Mouse (Mus musculus) layer of hippocampus, postnatal 25 days (tissue): ENCODE data around the gene Arl2. TPM values are rescaled to one million over a fixed set of nuclear protein-coding genes. Genes with fewer than 3 reads are reported as not detected.
"Not testable (repeated sequence)": the region's sequence is repeated elsewhere in the genome, so short reads cannot be mapped to it uniquely, and the experiment has no call there.

ENCODE experiments used
- DNase-seq, 2 experiments: peaks; one replicate each; pipeline ENCODE4 v3.0.0; 2022; ENCODE audit warnings: mixed read lengths in 2 of 2, low spot score in 1 of 2; ENCODE audit errors: extremely low spot score in 1 of 2
- total RNA-seq, 2 experiments: library from RNA; stranded (reverse); gene quantifications; 2 replicates each; pipeline ENCODE4 v1.2.3; 2021

Gene Arl2
- 10 to 100 TPM; 75.5 to 76.1 TPM for total RNA-seq

DNA sequence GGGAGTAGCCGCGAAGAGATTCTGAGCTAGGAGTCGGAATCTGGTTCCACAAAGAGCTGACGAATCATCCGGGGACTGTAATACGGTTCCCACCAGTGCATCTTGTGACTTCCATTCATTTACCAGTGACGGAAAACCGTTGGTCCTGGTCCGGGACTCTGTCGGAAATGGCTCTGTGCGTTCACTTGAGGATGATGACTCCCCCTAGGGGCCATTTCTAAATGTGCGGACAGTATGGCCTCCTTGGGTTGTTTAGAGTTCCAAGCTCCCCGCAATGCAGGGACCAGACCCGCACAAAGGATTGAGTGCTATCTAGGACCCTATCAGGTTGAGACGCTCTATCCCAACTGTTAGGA lies at the start of gene Arl2:
TSS of gene Arl2 (minus strand) at position 155 of the 356 bp plus-strand sequence.
- DNase-seq = peak in 1 of 2 experiments; percentile 68

DNA sequence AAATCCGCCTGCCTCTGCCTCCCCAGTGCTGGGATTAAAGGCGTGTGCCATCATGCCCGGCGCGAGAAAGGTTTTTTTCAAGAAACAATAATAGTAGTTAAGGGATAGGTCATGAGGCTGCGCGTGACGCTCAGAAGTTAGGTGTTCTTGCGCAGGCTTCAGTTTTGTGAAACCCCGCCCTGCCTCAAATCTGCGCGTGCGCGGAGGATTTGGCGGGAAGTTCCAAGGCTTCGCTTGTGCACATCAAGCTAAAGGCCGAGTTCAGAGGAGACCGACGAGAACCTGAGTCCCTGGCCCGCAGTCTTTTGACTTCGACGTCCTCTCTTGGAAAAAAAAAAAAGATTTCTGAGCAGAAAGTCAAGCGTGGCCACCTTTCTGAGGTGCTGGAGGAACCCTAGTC lies 42.8 kb upstream of the Arl2 start, which contains the start of gene Majin:
TSS of gene Majin (plus strand) at position 258 of the 400 bp plus-strand sequence.
- no peak for DNase-seq

DNA sequence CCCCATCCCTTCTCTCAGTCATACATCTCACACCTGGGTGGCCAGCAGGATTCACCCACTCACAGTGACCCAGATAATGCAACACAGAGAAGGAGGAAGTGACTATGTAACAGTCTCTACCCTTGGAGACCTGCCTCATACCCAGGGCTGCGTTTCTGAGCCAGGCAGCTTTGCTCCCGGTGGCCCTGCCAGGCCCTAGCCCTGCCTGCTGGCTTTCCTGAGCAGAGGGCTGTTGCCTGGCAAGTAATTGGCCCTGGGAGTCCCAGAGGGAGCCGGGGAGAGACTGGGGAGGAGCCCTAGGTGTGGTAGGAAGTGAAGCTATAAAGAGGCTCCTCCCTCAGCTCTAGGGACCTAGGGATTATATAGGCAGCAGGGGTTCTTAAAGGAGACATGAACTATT lies 41.2 kb upstream of the Arl2 start:
- DNase-seq = no peak

DNA sequence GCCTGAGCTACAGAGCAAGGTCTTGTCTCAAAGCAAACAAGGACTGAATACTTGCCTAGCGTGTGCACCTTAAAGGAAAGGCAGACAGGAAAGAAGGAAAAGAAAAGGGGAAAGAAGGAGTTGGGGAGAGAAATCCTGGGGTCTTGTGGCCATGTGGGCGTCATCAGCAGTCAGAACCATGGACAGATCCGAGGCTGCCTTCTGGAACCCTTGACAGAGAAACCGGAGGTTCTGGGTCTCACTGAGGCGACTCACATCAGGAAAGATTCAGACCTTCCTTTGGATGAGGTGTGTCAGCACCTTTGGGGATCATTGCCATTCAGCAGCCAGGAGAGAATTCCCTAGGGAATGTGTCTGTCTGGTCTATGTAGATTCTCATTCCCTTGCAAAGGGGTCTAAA lies 40.3 kb upstream of the Arl2 start:
- DNase-seq = no peak

DNA sequence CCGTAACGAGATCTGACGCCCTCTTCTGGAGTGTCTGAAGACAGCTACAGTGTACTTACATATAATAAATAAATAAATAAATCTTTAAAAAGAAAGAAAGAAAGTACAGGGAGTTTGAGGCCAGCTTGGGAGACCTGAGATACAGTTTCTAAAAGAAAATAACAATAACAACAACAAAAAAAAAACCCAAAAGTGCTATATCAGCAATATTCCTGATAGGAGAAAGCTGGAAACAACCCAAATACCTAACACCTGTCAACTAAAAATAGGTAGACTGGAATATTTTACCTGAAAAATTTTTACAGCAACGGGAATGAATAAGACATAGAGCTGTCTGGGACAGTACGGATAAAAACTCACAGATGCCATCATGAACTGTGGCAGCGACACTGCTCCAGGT lies 37.4 kb upstream of the Arl2 start:
- no peak for DNase-seq

DNA sequence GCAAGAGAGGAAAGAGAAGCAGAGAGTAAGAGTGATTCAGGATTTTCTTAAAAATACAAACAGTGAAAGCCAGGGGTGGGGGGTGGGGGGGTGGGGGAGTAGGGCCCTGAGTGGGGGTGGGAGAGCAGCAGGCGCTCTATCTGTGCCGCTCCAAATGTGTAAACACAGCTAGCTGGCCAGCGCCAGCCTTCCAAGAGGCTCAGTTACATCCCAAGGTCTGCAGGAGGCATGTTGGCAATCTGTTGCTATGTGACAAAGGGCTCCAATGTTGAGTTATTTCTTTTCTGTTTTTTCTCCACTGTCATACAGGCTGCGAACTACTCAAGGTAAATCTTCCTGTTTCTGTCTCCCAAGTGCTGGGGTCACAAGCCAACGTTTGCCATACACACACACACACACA lies 33.4 kb upstream of the Arl2 start:
- no peak for DNase-seq

DNA sequence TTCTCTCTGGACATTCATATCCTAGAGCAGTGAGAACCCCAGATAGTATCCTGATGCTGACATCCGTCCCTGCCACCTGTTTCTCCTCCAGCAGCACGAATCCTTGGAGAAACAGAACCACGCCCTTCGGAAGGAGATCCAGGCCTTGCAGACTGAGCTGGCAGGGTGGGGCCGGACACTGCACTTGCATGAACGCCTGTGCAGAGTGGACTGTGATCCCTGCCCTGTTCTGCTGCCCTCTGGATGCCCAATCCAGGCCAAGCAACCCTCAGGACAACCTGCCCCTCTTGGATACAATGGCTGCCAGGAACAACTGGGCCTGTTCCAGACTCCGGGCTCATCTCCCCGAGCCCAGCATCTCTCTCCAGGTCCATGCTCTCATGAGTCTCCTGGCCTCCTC lies 29.9 kb upstream of the Arl2 start:
- no peak for DNase-seq

DNA sequence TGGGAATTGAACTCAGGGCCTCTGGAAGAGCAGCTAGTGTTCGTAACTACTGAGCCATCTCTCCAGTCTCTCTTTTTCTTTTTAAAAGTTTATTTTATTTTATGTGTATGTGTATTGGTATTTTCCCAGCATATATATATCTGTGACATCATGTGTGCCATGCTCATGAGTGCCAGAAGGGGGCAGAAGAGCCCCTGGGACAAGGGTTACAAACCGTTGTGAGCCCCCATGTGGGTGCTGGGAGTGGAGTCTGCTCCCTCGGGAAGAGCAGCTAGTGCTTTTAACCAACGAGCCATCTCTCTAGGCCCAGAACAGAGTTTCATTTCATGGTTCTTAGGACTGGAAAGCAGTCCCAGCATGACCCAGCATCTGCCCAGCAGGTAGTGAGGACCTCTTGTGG lies 25.4 kb upstream of the Arl2 start:
- DNase-seq = no peak

DNA sequence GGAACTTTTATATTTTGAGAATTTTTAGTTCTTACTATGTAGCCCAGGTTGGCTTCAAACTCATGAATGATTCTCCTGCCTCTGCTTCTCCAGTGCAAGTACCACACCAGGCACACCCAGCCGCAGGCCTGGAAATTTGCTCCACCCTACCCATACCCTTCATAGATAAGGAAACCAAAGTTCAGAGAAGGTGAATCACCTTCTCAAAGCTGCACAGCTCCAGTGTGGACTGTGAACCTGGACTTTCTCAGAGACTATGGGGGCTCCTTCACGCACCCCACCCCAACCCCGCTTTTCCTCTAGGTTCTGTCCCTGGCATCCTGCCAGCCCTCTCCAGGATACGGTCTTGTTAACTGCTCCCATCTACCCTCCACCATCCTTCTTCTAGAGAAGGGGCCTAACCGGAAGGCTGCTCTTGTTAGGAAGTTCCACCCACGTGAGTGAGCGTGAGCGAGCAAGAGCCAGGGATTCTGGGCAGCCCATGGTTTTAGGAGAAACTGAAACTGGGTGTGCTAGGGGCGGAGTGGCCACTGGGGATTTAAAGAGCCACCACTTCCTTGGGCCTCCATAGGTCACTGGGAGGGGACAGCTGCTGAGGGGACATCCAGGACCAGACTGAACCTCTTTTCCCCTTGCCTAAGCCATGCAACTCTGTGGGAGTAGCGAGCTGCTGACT lies 22.7 kb upstream of the Arl2 start:
- no peak for DNase-seq

DNA sequence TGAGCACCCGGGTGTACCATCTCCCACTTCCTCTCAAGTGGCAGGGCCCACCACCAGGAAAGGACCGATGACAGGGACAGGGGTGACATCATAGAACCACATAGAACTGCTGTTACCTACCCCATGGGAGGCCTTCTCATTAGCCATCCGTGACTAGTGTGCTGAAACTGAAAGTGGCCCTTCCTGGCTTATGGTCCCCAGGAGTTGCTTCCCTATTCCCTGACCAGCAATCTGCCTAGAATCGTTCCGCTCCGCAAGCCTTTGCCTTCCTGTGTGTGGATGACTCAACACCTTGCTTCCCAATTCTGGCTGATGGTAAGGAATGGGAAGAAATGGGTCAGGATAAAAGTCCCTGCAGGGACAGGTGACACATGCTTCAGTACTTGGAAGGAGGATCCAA lies 15.9 kb upstream of the Arl2 start:
- DNase-seq = no peak

DNA sequence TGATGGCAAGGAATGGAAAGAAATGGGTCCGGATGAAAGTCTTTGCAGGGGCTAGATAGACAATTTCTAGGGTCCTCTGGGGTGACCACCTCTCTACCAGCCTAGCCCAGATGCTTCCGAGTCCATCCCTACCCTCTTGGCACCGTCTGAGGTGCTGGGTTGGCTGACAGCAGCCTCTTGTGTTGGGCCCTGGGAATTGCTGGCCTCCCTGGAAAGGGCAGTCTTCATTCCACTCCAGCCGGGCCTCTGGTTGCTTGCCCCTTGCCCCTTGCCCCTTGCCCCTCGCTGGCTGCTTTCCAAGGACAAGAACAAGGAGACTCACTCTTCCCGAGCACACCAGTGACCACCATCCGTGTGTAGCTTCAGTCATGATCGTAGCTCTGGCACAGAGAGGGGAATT lies 15.0 kb upstream of the Arl2 start:
- no peak for DNase-seq

DNA sequence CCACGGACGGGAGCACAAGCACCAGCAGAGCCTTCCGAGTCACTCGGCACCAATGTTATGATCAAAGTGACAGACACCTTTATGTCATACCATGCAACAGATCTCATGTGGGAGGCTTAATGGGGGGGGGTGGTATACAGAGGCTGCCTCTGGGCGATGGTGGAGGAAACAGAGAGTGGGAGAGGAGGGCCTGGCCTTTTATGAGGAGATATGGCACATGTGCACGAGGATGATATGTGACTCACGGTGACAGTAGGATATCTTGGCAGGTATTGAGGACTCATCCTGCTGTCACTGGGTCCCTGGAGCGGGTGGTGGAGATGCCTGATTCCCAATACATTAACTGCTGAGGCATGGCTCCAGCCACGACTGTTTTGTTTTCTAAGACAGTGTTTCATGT lies 13.8 kb upstream of the Arl2 start:
- DNase-seq = no peak

DNA sequence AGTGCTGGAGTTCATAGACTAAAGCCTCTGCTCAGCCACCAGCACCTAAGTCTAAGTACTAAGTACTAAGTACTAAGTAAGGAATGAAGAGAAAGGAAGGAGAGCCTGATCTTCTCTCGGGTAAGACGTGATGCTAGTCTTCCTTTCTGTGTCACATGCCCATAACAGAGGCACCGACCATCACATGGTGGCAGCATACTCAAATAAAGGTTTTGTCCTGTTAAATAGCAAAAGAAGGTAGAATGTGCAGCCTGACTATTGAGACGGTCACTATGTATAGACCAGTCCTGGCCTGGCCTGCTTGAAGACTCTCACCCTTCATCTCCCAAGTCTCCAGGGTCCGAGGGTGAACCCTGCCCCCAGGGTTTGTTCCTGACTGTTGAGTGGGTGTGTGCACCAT lies 3.5 kb upstream of the Arl2 start:
- DNase-seq = no peak

DNA sequence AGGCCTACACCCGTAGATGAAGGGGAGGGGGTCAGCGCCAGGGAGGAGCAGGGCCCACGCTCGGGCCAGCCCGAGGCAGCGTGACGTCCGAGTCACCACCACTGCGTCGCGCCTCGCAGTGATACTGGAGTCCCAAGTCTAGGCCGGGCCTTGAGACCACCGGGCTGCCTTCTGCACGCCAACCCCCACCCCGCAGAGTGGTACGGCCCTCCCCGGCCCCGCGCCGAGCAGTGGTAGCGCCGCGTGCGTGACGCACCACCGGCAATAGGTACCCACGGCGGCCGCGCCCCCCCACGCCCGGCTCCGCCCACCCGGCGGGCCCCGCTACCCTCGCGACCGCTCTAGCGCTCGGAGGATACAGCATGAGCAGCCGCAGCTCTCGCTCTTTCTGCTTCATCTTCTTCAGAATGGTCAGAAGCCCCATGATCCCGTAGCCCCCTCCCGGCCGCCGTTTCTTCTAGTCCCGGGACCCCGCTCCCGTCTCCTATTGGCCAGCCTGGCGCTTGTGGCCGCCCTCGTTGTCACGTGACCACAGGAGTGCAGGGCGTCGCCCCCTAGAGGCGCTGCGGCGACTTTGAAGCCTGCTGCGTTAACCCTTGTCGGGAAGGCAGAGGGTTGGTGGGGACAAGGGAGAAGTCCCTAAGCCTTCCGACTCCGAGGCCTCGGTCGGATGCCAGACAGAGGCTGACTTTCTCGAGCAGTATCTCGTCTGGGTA lies 512 bp downstream of the Arl2 start, which contains the start of gene Batf2:
TSS of gene Batf2 (plus strand) at position 306 of the 716 bp plus-strand sequence.
- peak; percentile 81 to 90 for DNase-seq

DNA sequence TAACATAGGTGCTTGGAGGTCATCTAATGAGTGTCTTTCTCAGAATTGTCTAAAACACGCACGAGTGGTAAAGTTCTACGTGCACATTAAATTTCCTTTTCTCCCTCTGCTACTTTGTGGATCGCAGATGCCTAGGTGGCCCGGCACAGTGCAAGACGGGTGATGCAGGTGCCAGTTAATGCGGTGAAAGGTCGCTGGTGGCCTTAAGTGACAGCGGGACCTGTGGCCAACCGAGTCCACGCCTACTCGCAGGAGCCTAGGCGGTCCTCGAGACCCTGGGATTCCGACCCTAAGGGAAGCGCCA lies 1.0 kb downstream of the Arl2 start:
- DNase-seq = no peak

DNA sequence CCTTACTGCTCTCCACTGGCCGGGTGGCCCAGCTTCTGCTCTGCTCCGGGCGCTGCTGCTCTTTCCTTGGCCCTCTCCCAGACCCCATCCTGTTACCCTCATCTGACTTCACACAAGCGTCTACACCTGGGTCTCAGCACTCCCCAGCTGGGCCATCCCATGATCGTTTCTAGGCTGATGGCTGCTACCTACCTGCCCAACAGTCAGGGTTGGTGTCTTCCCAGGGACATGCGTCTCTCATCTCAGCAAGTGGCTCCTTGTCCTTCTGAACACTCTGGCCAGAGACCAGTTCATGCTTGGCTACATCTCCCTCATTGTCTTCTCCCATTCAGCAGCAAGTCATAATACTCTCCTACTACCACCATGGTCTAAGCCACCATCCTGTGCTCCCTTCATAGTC lies 1.6 kb downstream of the Arl2 start:
- no peak for DNase-seq

DNA sequence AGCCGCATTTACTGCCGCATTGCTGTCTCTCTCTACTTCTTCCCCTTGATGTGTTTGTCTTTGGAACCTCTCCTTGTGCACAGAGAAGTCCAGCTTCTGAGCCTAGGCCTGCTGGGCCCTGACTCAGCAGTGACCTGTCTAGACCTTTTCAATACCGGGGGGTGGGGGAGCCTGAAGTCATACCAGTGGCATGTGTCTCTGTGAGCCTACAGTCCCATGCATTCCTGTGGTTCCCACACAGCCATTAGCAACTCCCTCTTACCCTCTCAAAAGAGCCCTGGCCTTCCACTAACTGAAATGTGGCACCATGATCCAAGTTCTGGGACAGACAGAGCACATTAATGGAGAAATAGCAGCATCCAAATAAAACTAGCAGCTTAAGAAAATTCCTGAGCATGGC lies 5.0 kb downstream of the Arl2 start:
- DNase-seq = no peak

DNA sequence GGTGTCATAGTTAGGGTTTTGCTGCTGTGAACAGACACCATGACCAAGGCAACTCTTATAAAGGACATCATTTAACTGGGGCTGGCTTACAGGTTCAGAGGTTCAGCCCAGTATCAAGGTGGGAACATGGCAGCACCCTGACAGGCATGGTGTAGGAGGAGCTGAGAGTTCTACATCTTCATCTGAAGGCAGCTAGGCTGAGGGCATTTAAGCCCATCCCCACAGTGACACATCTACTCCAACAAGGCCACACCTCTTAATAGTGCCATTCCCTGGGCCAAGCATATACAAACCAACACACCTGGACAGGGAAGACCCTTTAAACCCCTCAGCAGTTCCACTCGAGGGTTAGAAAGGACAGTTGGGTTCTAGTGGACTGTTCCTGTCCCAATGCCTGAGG lies 8.2 kb downstream of the Arl2 start:
- not testable (repeated sequence) for DNase-seq

DNA sequence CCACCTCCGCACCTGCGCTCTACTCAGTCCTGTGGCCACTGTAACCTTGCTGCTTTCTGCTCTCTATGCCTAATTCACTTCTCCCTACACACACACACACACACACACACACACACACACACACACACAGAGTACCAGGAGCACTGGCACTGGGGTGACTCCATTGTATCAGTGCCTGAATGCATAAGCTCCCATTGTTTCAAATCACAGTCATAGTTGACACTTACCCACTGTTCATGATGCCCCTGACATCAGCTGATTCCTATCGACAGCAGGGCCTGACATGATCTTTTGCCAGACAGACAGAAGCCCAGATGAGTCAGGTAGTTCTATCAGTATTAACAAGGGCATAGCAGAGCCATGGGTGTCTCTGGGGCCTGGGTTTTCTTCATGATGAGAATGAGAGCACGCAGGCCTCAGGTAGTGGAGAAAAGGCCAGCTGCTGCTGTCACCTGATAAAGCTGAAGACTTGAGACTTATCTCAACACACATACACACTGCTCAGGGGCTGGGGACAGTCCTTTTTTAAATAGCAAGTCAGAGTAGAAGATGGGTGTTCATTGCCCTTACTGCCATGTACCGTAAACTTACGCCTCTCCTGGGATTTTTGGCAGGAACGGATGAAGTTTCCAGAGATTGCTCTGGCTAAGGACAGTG lies 9.0 kb downstream of the Arl2 start:
- no peak for DNase-seq

DNA sequence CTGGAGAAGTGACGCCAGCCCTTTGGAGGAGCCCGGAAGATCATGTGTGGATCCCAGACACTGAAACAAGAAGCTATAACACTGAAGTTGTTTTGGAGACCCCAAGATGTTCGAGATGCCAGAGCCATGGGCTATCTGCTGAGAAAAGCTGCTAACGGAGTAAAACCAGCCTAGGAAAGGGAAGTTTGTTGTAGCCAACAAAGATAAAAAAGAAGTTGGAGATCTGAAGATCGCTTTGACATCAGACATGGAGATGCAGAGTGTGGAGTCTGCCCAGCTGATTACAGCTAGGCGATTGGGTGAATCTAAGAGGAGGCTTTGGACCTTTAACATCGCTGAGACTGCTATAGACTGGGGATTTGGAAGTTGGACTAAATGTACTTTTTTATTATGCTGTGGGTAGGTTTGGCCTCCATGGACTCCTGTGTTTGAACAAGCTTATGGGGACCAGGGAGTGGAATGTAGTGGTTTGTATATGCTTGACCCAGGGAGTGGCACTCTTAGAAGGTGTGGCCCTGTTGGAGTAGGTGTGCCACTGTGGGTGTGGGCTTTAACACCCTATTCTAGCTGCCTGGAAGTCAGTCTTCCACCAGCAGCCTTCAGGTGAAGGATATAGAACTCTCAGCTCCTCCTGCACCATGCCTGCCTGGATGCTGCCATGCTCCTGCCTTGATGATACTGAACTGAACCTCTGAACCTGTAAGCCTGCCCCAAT lies 10.8 kb downstream of the Arl2 start:
- not testable (repeated sequence) for DNase-seq

DNA sequence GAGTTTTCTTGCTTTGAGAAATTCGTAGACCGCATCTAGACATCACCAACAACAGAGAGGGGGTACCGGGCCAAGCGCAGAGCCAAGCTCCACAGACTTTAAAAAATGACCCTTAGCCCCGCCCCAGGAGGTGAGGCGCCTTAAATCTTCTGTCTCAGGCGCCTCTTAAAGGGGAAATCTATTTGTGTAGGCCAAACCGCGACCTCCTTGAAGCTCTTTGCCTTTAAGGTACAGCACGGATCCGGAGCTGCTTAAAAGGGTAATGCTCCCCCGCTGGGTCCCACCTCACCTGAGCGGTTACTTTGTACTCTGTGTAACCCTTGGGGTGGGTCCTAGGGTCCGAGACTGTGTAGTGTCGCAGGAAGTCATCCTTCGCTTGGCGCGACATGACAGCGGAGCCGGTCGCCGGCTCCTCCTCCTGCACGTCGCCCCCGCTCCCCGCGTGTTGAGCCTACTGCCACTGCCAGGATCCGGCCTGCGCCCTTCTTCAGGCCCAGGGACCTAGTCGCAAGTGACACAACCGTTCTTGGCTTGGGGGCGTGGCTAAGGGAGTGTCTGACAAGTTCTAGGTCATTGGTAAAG lies 13.5 kb downstream of the Arl2 start, which contains the start of gene Snx15:
TSS of gene Snx15 (minus strand) at position 545 of the 582 bp plus-strand sequence.
- peak; percentile 78 to 93 for DNase-seq
